Mouse (Mus musculus) liver, embryonic 16.5 days (tissue): ENCODE results near the gene Gdf7. TPM values are rescaled to one million over a fixed set of nuclear protein-coding genes. Genes with fewer than 3 reads are reported as not detected.

Source experiments
- ATAC-seq: fragments of 200-750 bp; cut with Nextera tagmentation; 2 replicates; pipeline ENCODE4 v1.8.0; 2017; ENCODE audit warnings: low read depth, mild to moderate bottlenecking, moderate number of reproducible peaks, moderate library complexity
- H3K27ac ChIP-seq: fragments of 300-500 bp; sonication (generic); 2 replicates; pipeline ENCODE4 v1.5.1; 2014; ENCODE audit warnings: mild to moderate bottlenecking, low read length
- H3K27me3 ChIP-seq: fragments of 300-500 bp; sonication (generic); 2 replicates; pipeline ENCODE4 v1.6.1; 2014; ENCODE audit warnings: low read depth, low read length, mixed read lengths; ENCODE audit not compliant: control insufficient read depth, insufficient read depth
- H3K36me3 ChIP-seq: fragments of 300-500 bp; sonication (generic); 2 replicates; pipeline ENCODE4 v1.6.1; 2014; ENCODE audit warnings: mild to moderate bottlenecking; ENCODE audit not compliant: control insufficient read depth, insufficient read depth
- H3K4me1 ChIP-seq: fragments of 300-500 bp; sonication (generic); 2 replicates; pipeline ENCODE4 v1.6.1; 2014; ENCODE audit warnings: low read depth, low read length, mixed read lengths; ENCODE audit not compliant: control insufficient read depth
- H3K4me2 ChIP-seq: fragments of 300-500 bp; sonication (generic); 2 replicates; pipeline ENCODE4 v1.6.1; 2014; ENCODE audit warnings: low read depth, low read length, mixed read lengths
- H3K4me3 ChIP-seq: fragments of 300-500 bp; sonication (generic); 2 replicates; pipeline ENCODE4 v1.5.1; 2014; ENCODE audit warnings: low read depth, mild to moderate bottlenecking, low read length
- H3K9ac ChIP-seq: fragments of 300-500 bp; sonication (generic); 2 replicates; pipeline ENCODE4 v1.6.1; 2014; ENCODE audit warnings: low read depth, low read length
- H3K9me3 ChIP-seq: fragments of 300-500 bp; sonication (generic); replicated peaks from 2 replicates; pipeline ENCODE4 v1.6.1; 2016; ENCODE audit warnings: low read length; ENCODE audit not compliant: control insufficient read depth
- WGBS: fragments of 180-500 bp; shearing (Covaris S2); extraction: QIAGEN DNeasy Blood & Tissue Kit; methylation state at CpG from one replicate; pipeline ENCODE4 v1.1.7; 2014; ENCODE audit not compliant: insufficient replicate concordance; 5-methylcytosine and 5-hydroxymethylcytosine counted together
- polyA plus RNA-seq: library from polyadenylated mRNA; unstranded; fragments of >200 nt; fragmentation: Nextera tagmentation; extraction: Ambion mirVana; gene quantifications from 2 replicates; pipeline ENCODE4 v1.2.1, GENCODE M21; 2015

The Gdf7 gene
- polyA plus RNA-seq, 1 experiment from 2014 or later = not detected

DNA sequence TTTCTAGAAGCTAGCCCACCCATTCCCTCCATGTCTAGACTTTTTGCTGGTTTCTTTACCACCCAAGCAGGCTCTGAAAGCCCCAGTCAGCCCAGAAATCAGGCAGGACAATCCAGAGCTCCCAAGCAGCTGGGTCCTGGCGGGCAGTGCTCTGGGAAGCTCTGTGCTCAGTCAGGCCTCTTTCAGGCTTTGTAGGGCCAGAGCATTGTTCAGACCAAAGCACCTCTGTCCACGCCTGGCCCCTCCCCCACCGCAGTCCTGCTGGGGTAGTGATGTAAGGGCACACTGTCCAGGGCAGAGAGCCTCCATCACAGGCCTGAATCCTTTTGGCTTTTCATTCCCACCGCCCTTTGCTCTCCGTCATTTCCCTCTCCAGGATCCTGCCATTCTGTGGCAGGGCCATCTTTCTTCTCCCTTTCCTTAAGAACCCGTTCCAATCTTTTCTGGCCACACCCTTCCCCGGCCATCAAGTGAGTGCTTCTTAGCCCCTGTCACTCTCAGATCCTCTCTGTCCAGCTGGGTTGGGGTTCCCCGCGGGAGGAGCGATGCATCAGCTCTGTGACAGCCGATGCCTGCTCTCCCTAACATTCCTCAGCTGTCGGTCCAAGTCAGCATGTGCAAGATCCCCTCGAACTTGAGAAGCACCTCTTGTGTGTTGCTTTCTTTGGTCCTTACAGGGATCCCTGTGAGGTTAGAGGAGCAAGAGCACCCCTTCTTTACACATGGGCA lies 38.0 kb upstream of the Gdf7 start:
- no peak for ATAC-seq

DNA sequence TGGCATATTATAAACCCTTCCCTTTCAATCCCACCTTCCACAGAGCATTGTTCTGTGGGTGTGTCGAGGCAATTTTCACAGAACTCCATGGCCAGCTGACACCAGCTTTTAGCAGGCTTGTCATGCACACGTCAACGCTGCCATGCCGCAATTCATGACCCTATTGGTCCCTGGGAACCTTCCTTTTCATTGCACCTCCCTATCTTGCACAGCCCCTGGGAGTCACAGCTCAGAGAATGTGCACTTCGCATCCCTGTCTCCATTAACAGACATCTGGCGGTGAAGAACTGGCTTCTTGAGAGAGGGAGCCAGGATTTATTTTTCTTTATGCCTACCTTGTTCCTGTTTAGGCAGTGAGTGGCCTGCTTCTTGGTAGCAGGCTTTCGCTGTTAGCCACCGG lies 37.2 kb upstream of the Gdf7 start:
- Histone ChIP-seq H3K4me1 (peaks cover 3% of the 10 kb centered on the region), H3K36me3 (peaks cover 3% of the 10 kb centered on the region; the same call in 1 of the 2 replicates), H3K27me3 (no peaks in the 10 kb centered on the region), H3K27ac (no peak overlapping the region), H3K4me3 (no peak overlapping the region), H3K9ac (no peak overlapping the region), H3K9me3 (no peaks in the 10 kb centered on the region), H3K4me2 (no peak overlapping the region)
- ATAC-seq = no peak
- WGBS = 77% methylated on average over 8 of the region's 8 CpGs

More for the DNA sequence above, 38.0 kb upstream of the Gdf7 start:
- Histone ChIP-seq H3K4me3 (no peak overlapping the region), H3K9me3 (no peaks in the 10 kb centered on the region), H3K9ac (no peak overlapping the region), H3K4me2 (no peak overlapping the region), H3K27me3 (no peaks in the 10 kb centered on the region), H3K27ac (no peak overlapping the region), H3K36me3 (peaks cover 3% of the 10 kb centered on the region; the same call in 1 of the 2 replicates), H3K4me1 (no peaks in the 10 kb centered on the region)
- WGBS = 69% methylated on average over 13 of the region's 13 CpGs

DNA sequence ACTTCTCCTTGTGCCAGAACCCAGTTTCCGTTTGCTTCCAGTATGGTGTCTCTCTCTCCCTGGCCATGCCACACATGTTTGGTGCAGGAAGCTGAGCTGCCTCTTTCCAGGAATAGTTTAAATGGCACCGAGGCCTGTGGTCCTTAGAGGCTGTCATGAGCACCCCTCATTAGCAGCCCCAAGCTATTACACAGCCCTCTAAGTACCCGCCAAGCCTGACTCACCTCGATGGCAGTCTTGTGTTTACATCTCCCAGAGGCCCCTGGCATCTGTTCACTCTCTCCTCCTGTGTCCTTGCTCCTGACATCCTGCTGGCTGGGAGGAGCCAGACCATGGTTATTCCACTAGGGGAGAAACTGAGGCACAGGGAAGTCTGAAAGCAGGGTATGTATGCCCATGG lies 36.7 kb upstream of the Gdf7 start:
- Histone ChIP-seq H3K36me3 (peaks cover 3% of the 10 kb centered on the region; the same call in 1 of the 2 replicates), H3K4me2 (no peak overlapping the region), H3K27ac (no peak overlapping the region), H3K27me3 (no peaks in the 10 kb centered on the region), H3K9me3 (no peaks in the 10 kb centered on the region), H3K4me3 (no peak overlapping the region), H3K4me1 (peaks cover 5% of the 10 kb centered on the region), H3K9ac (no peak overlapping the region)
- ATAC-seq = no peak
- 63% methylated on average over 4 of the region's 4 CpGs for WGBS

DNA sequence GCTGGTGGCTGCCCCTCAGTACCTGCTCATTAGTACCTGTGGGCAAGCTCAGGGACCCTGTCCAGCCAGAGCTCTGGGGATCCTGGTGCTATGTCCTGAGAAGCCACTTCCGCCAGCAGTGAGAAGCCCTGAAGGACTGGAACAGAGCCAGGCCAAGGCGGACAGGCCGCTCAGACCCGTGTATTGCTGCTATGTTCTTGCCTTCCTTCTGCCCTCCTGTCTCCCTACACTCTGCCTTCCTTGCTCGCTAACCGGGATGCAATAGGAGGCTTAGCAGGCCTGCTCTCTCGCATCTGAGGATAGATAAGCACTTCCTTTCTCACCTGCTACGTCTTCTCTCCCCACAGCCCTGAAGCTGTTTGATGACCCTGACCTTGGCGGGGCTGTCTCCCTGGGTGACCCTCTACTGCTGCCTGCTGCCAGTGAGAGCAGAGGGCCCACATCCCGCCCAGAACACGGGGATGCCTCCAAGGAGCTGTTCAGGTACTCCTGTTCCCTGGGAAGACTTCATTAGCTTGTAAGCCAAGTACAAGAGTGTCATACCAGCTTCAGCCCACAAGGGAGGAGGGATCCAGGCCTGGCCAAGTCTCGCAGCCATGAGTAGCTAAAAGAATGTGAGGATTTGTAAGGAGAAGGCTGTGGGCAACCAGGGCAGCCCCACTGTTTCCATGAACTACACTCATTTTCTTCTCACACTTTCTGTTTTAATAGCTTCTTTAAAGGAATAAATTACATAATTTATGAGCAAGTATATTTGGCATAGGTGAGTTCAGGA lies 35.7 kb upstream of the Gdf7 start:
- H3K36me3 ChIP-seq = peaks cover 3% of the 10 kb centered on the region; the same call in 1 of the 2 replicates
- H3K9ac ChIP-seq = no peak overlapping the region
- H3K4me2 ChIP-seq = no peak overlapping the region
- H3K9me3 ChIP-seq = no peaks in the 10 kb centered on the region
- H3K27ac ChIP-seq = no peak overlapping the region
- peaks cover 5% of the 10 kb centered on the region for H3K4me1 ChIP-seq
- no peaks in the 10 kb centered on the region for H3K27me3 ChIP-seq
- no peak overlapping the region for H3K4me3 ChIP-seq
- 73% methylated on average over 12 of the region's 12 CpGs for WGBS
- ATAC-seq = no peak

DNA sequence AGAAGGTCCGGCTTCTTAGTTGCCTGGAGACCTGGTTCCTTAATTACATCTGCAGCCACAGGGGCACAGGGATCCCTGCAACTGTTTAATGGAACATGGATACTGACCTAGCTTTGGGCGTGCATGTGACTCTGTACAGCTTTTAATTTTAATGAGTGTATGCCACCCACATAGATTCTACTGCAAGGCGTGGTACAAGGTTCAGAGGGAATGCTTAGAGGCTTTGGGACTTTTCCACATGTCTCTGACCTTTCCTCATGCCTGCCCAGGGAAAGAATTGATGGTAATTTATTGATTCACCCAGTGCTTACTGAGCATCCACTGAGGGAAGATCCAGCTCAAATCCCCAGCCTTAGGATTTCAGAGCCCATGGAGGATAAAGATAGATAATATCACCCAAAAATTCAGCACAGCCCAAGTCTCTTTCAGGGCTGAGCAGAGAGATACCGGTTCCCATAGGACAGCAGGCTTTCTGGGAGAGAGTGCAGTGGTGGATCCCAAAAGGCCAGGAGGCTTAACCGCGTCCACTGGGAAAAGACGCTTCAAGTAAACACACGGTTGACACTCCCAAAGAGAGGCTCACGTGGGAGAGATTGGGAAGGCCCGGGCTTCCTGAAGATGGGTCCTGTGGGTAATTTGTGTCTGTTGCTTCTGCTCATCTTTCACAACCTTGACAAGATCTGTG lies 35.0 kb upstream of the Gdf7 start:
- Histone ChIP-seq H3K36me3 (peaks cover 3% of the 10 kb centered on the region; the same call in 1 of the 2 replicates), H3K27ac (no peak overlapping the region), H3K4me3 (no peak overlapping the region), H3K27me3 (no peaks in the 10 kb centered on the region), H3K4me1 (peaks cover 5% of the 10 kb centered on the region), H3K9me3 (no peaks in the 10 kb centered on the region), H3K9ac (no peak overlapping the region), H3K4me2 (no peak overlapping the region)
- WGBS = 69% methylated on average over 10 of the region's 10 CpGs
- no peak for ATAC-seq

DNA sequence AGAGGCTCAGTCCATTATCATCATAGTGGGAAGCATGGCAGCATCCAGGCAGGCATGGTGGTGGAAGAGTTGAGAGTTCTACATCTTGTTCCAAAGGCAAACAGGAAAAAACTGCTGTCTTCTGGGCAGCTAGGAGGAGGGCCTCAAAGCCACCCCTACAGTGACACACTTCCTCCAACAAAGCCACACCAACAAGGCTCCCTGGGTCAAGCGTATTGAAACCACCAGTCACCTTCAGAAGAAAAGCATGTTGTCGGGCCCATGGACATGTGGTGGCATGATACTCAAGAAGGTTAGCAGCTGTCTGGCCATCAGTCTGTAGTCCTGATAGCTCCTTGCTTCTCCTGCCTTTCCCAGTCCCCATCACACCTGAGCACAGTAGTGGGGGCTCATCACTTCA lies 33.7 kb upstream of the Gdf7 start:
- Histone ChIP-seq H3K36me3 (peaks cover 3% of the 10 kb centered on the region; the same call in 1 of the 2 replicates), H3K4me2 (no peak overlapping the region), H3K9ac (no peak overlapping the region), H3K27ac (no peak overlapping the region), H3K4me3 (no peak overlapping the region), H3K27me3 (no peaks in the 10 kb centered on the region), H3K4me1 (peaks cover 5% of the 10 kb centered on the region), H3K9me3 (no peaks in the 10 kb centered on the region)
- 65% methylated on average over 2 of the region's 2 CpGs for WGBS
- ATAC-seq = no peak

DNA sequence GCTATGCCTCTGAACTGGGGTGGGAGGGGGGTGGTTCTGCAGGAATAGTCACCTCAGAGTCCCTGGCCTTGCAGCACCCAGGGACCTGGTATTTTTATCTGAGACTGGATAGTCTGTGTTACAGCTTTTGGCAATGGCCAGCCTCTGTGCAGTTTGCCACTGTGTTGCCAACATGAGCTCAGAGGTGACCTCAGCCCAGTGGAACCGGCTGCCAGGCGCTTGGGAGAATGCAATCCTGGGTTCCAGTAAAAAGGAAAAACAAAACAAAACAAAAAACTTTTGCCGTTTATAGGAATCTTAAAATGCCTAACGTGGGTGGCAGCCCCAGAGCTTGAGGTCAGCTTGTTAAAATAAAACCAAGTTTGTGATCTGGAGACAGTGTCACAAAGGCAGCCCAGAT lies 32.5 kb upstream of the Gdf7 start:
- Histone ChIP-seq H3K4me1 (peaks cover 5% of the 10 kb centered on the region), H3K27me3 (no peaks in the 10 kb centered on the region), H3K4me2 (no peak overlapping the region), H3K9ac (no peak overlapping the region), H3K9me3 (no peaks in the 10 kb centered on the region), H3K27ac (no peak overlapping the region), H3K4me3 (no peak overlapping the region), H3K36me3 (peaks cover 3% of the 10 kb centered on the region; the same call in 1 of the 2 replicates)
- WGBS = 57% methylated on average over 4 of the region's 4 CpGs
- ATAC-seq = no peak

DNA sequence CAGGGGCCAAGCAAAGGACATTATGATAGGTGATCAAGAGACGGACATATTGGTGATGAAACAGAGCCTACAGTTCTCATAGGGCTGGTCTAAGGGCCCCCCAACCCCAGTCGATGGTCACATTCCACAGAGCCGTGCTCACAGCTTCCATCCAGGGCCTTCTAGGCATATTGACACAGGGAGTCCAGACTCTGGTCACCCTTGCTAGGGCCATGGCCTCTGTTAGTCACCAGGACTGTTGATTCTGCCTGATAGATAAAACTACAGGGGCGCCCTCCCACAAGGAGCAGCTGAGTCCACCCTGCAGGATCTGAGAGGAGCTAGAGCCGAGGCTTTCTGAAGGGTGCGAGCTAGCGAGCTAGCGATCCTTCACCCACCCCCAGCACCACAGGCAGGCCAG lies 31.9 kb upstream of the Gdf7 start:
- WGBS = 58% methylated on average over 8 of the region's 8 CpGs
- ATAC-seq = peak; percentile 79
- H3K4me3 ChIP-seq = no peak overlapping the region
- H3K9ac ChIP-seq = no peak overlapping the region
- H3K9me3 ChIP-seq = no peaks in the 10 kb centered on the region
- H3K4me2 ChIP-seq = no peak overlapping the region
- H3K36me3 ChIP-seq = peaks cover 3% of the 10 kb centered on the region; the same call in 1 of the 2 replicates
- H3K27me3 ChIP-seq = no peaks in the 10 kb centered on the region
- peaks cover 5% of the 10 kb centered on the region for H3K4me1 ChIP-seq
- no peak overlapping the region for H3K27ac ChIP-seq
